Mouse (Mus musculus) stomach, postnatal 0 days (tissue): ENCODE measurements around the gene Ggn.

Experiments
- CTCF ChIP-seq: IDR thresholded peaks from 2 replicates; pipeline ENCODE4 v1.5.1; 2016; ENCODE audit warnings: antibody characterized with exemption, low read depth, mild to moderate bottlenecking, moderate library complexity
- EP300 ChIP-seq: optimal IDR thresholded peaks from 2 replicates; pipeline ENCODE3; 2016; ENCODE audit warnings: antibody characterized with exemption

- TF ChIP-seq CTCF (no peak), EP300 (no peak)
These were observed 28.6 kb upstream of the Ggn start for GRCm38 (mm10) chr7:29141416-29141815.
